Mouse (Mus musculus) megakaryocyte-erythroid progenitor cell, adult 5-6 weeks (primary cell): Measurements from ENCODE around the gene Tcl1b1. TPM values are rescaled to one million over a fixed set of nuclear protein-coding genes. Genes with fewer than 3 reads are reported as not detected.
"Not testable (repeated sequence)": the region's sequence is repeated elsewhere in the genome, so short reads cannot be mapped to it uniquely, and the experiment has no call there.

ENCODE experiments used
- ATAC-seq: replicated peaks from 2 replicates; pipeline ENCODE4 v1.8.0; 2016; ENCODE audit warnings: mild to moderate bottlenecking, inconsistent platforms; ENCODE audit not compliant: severe bottlenecking, poor library complexity, low FRiP score, low TSS enrichment
- total RNA-seq, 2 experiments: library from RNA; stranded (forward) in 1 of 2; stranded (reverse) in 1 of 2; fragments of 200-1000, 215-1000 nt in 1 of 2; fragments of >200 nt in 1 of 2; fragmentation: Nextera tagmentation in 1 of 2; gene quantifications; 2 replicates each; pipeline ENCODE4 v1.2.3; 2014 to 2017

Tcl1b1 gene
- total RNA-seq, 2 experiments from 2014 or later: not detected

GRCm38 (mm10) chr12:105181040-105181644 lies 21.7 kb downstream of the Tcl1b1 start:
- not testable (repeated sequence) for ATAC-seq

- peak; percentile 95 for ATAC-seq
Measured at GRCm38 (mm10) chr12:105188980-105189379, 29.5 kb downstream of the Tcl1b1 start.

- ATAC-seq: not testable (repeated sequence)
Measured at GRCm38 (mm10) chr12:105190743-105191142, 31.3 kb downstream of the Tcl1b1 start, which contains the start of gene Tcl1b3. Tcl1b3 (plus strand) TSS chr12:105191043.

- ATAC-seq: not testable (repeated sequence)
Measured at GRCm38 (mm10) chr12:105199684-105200497, 40.4 kb downstream of the Tcl1b1 start.

GRCm38 (mm10) chr12:105201657-105202056 lies 42.2 kb downstream of the Tcl1b1 start, which contains the start of gene Tcl1b4:
Tcl1b4 (plus strand) TSS chr12:105201957.
- ATAC-seq: not testable (repeated sequence)

- ATAC-seq: no peak
Measured at GRCm38 (mm10) chr12:105207071-105207470, 47.6 kb downstream of the Tcl1b1 start.

- no peak for ATAC-seq
Measured at GRCm38 (mm10) chr12:105208441-105208840, 49.0 kb downstream of the Tcl1b1 start.

- no peak for ATAC-seq
Measured at GRCm38 (mm10) chr12:105209231-105209630, 49.7 kb downstream of the Tcl1b1 start.

Other genes starting within 250 kb of the Tcl1b1 start
- 10.9 and 15.7 TPM in 2 replicates for gene Syne3, start 149.9 kb upstream of the Tcl1b1 start, total RNA-seq (2014; fragmentation: Nextera tagmentation)
- 9.1 and 9.7 TPM in 2 replicates for gene Syne3, start 149.9 kb upstream of the Tcl1b1 start, total RNA-seq (2017)
- 112 and 193 TPM in 2 replicates for gene Glrx5, start 127.0 kb upstream of the Tcl1b1 start, total RNA-seq (2014; fragmentation: Nextera tagmentation)
- 59.2 and 86.9 TPM in 2 replicates for gene Glrx5, start 127.0 kb upstream of the Tcl1b1 start, total RNA-seq (2017)
- not detected in 2 replicates for gene Tcl1b2, start 13.7 kb upstream of the Tcl1b1 start, total RNA-seq (2014; fragmentation: Nextera tagmentation)
- not detected in 2 replicates for gene Tcl1b2, start 13.7 kb upstream of the Tcl1b1 start, total RNA-seq (2017)
- not detected in 2 replicates for gene Tcl1b5, start 16.7 kb downstream of the Tcl1b1 start, total RNA-seq (2014; fragmentation: Nextera tagmentation)
- gene Tcl1b5, start 16.7 kb downstream of the Tcl1b1 start, total RNA-seq (2017): not detected in 2 replicates
- not detected in 2 replicates for gene Tcl1b3, start 31.4 kb downstream of the Tcl1b1 start, total RNA-seq (2014; fragmentation: Nextera tagmentation)
- gene Tcl1b3, start 31.4 kb downstream of the Tcl1b1 start, total RNA-seq (2017): not detected in 2 replicates
- not detected in 2 replicates for gene Tcl1b4, start 42.3 kb downstream of the Tcl1b1 start, total RNA-seq (2014; fragmentation: Nextera tagmentation)
- not detected in 2 replicates for gene Tcl1b4, start 42.3 kb downstream of the Tcl1b1 start, total RNA-seq (2017)
- not detected in 2 replicates for gene Tcl1, start 63.1 kb downstream of the Tcl1b1 start, total RNA-seq (2014; fragmentation: Nextera tagmentation)
- not detected in 2 replicates for gene Tcl1, start 63.1 kb downstream of the Tcl1b1 start, total RNA-seq (2017)
- not detected in 2 replicates for gene Tunar, start 174.2 kb downstream of the Tcl1b1 start, total RNA-seq (2014; fragmentation: Nextera tagmentation)
- gene Tunar, start 174.2 kb downstream of the Tcl1b1 start, total RNA-seq (2017): not detected in 2 replicates